Mouse (Mus musculus): ENCODE results near the gene Cbx3. TPM values are rescaled to one million over a fixed set of nuclear protein-coding genes. Genes with fewer than 3 reads are reported as not detected.

Gene Cbx3
- total RNA-seq, 2 experiments from 2014 or later, result 190 to 242 TPM

- peak; percentile 70 for ATAC-seq (ENCODE audit: poor library complexity, severe bottlenecking)
Observed at GRCm38 (mm10) chr6:51523807-51524320, 53.7 kb downstream of the Cbx3 start, which contains the start of gene Snx10. Gene Snx10 (plus strand): TSS chr6:51523901.

- peak; percentile 25; the same call in 1 of the 2 replicates for ATAC-seq (ENCODE audit: poor library complexity, severe bottlenecking)
Observed at GRCm38 (mm10) chr6:51524321-51524931, 54.3 kb downstream of the Cbx3 start.

GRCm38 (mm10) chr6:51525001-51525400 is 54.8 kb downstream of the Cbx3 start:
- ATAC-seq (ENCODE audit: poor library complexity, severe bottlenecking), result peak; percentile 67

GRCm38 (mm10) chr6:51529457-51529856 is 59.3 kb downstream of the Cbx3 start:
- ATAC-seq (ENCODE audit: poor library complexity, severe bottlenecking), result no peak

Other genes starting within 250 kb of the Cbx3 start
- gene Nfe2l3, start 37.7 kb upstream of the Cbx3 start, total RNA-seq (2015), result 0.11 TPM in 1 of 2 replicates, not detected in the other
- gene Nfe2l3, start 37.7 kb upstream of the Cbx3 start, total RNA-seq (2017), result 0.48 TPM in 1 of 2 replicates, not detected in the other
- 1,149 and 1,154 TPM in 2 replicates for gene Hnrnpa2b1, start 466 bp upstream of the Cbx3 start, total RNA-seq (2015)
- 1,039 and 1,264 TPM in 2 replicates for gene Hnrnpa2b1, start 466 bp upstream of the Cbx3 start, total RNA-seq (2017)
- 126 and 133 TPM in 2 replicates for gene Snx10, start 53.5 kb downstream of the Cbx3 start, total RNA-seq (2015)
- gene Snx10, start 53.5 kb downstream of the Cbx3 start, total RNA-seq (2017), result 114 and 125 TPM in 2 replicates

Data from megakaryocyte, adult 5-6 weeks (primary cell).